Comparison of ENCODE assay signal across 8 mouse cellular contexts in genomic region chr7:71960453-71961230, GRCm38 (mm10).
DNase-seq lines count a peak whose midpoint lies in the region; ATAC-seq and TF ChIP-seq lines count a peak whose summit lies in the region.

No protein-coding gene starts in this region.

- TF ChIP-seq CTCF in lung, adult 2 months (IDR thresholded peaks at IDR 0.05; ENCODE audit: insufficient read depth, low read length) = no peak

- no peak overlapping the region for H3K9ac ChIP-seq in heart, embryonic 11.5 days (ENCODE audit: low read depth, low read length)
- no peak overlapping the region for H3K9ac ChIP-seq in neural tube, embryonic 14.5 days (replicated peaks; ENCODE audit: low read depth, low read length)

- ATAC-seq in heart, embryonic 11.5 days (replicated peaks; ENCODE audit: insufficient number of reproducible peaks, low FRiP score, low TSS enrichment) = peak; percentile 60; the same call in 1 of the 2 replicates
- ATAC-seq in neural tube, embryonic 14.5 days (ENCODE audit: low read depth) = peak; percentile 60

- DNase-seq in NIH3T3 (ENCODE audit: low read depth) = peak; percentile 4
- DNase-seq in embryo, embryonic 9.5 days (ENCODE audit: extremely low spot score) = peak; percentile 79
- peak; percentile 55 to 68 for DNase-seq in kidney, adult 8-10 months
- peak; percentile 17 for DNase-seq in lung, adult 2 months
- DNase-seq in spleen, adult 12 weeks (ENCODE audit: low spot score) = no peak
- DNase-seq in c-Kit-positive CD71-positive TER-119-positive erythroid progenitor cells, embryonic 14.5 days (ENCODE audit: low spot score) = no peak

- H3K4me2 ChIP-seq in heart, embryonic 11.5 days = peak overlapping the region; percentile 54
- H3K4me2 ChIP-seq in neural tube, embryonic 14.5 days (ENCODE audit: low read depth, low read length) = peak overlapping the region; percentile 4; the same call in 1 of the 2 replicates

- no peaks in the 10 kb centered on the region for H3K9me3 ChIP-seq in heart, embryonic 11.5 days (replicated peaks; ENCODE audit: control insufficient read depth, low read length)
- H3K9me3 ChIP-seq in neural tube, embryonic 14.5 days (ENCODE audit: control insufficient read depth, low read length) = no peaks in the 10 kb centered on the region

- no peak overlapping the region for H3K4me3 ChIP-seq in heart, embryonic 11.5 days (ENCODE audit: low read depth, low read length)
- H3K4me3 ChIP-seq in lung, adult 2 months (replicated peaks; ENCODE audit: extremely low read depth, low read depth, low read length) = no peak overlapping the region
- no peak overlapping the region for H3K4me3 ChIP-seq in neural tube, embryonic 14.5 days (ENCODE audit: low read depth, low read length)

- H3K27ac ChIP-seq in heart, embryonic 11.5 days (ENCODE audit: low read depth, low read length) = no peak overlapping the region; the same call in 1 of the 2 replicates
- no peak overlapping the region for H3K27ac ChIP-seq in neural tube, embryonic 14.5 days (ENCODE audit: low read depth, low read length)

- H3K27me3 ChIP-seq in heart, embryonic 11.5 days (ENCODE audit: control insufficient read depth, insufficient read depth, low read length) = no peaks in the 10 kb centered on the region
- H3K27me3 ChIP-seq in neural tube, embryonic 14.5 days (ENCODE audit: control insufficient read depth, insufficient read depth, low read length) = no peaks in the 10 kb centered on the region

- H3K36me3 ChIP-seq in heart, embryonic 11.5 days (ENCODE audit: control insufficient read depth, insufficient read depth, low read length) = no peaks in the 10 kb centered on the region
- H3K36me3 ChIP-seq in neural tube, embryonic 14.5 days (ENCODE audit: control insufficient read depth, insufficient read depth, low read length) = no peaks in the 10 kb centered on the region

- TF ChIP-seq POLR2A in lung, adult 2 months (IDR thresholded peaks at IDR 0.05; ENCODE audit: borderline replicate concordance, extremely low read depth, low read depth, low read length) = no peak

- 3% methylated on average over 11 of the region's 11 CpGs for WGBS in heart, embryonic 11.5 days (ENCODE audit: insufficient replicate concordance)
- 2% methylated on average over 11 of the region's 11 CpGs for WGBS in lung, adult 2 months
- WGBS in neural tube, embryonic 14.5 days = 2% methylated on average over 11 of the region's 11 CpGs

- H3K4me1 ChIP-seq in heart, embryonic 11.5 days (ENCODE audit: control insufficient read depth, insufficient read depth, low read length) = no peaks in the 10 kb centered on the region
- H3K4me1 ChIP-seq in lung, adult 2 months (ENCODE audit: control insufficient read depth, insufficient read depth, low read length) = no peaks in the 10 kb centered on the region
- no peaks in the 10 kb centered on the region for H3K4me1 ChIP-seq in neural tube, embryonic 14.5 days (ENCODE audit: control insufficient read depth, insufficient read depth, low read length)

Comparison
In these comparisons a context has a peak if more than half of its experiments do, and no peak if none do; other contexts are left out.
1. DNase-seq: peak in NIH3T3 (single experiment), embryo, embryonic 9.5 days (single experiment), kidney, adult 8-10 months (2 of 2) and lung, adult 2 months (single experiment); none in spleen, adult 12 weeks (single experiment) and c-Kit-positive CD71-positive TER-119-positive erythroid progenitor cells, embryonic 14.5 days (single experiment).